Mouse (Mus musculus) urinary bladder, adult 18-20 months (tissue): ENCODE results near the gene Ube2d1.
A peak's percentile ranks its signal among the peaks of the same experiment; 100 is the strongest.

Experiments
- DNase-seq, 2 experiments: peaks; one replicate each; pipeline ENCODE4 v3.0.0; 2022; ENCODE audit warnings: low spot score in 2 of 2, mixed read lengths in 2 of 2

Ube2d1 gene

GRCm38 (mm10) chr10:71284511-71285125 lies 444 bp downstream of the Ube2d1 start:
- DNase-seq, result no peak

GRCm38 (mm10) chr10:71284131-71284510 lies 941 bp downstream of the Ube2d1 start:
- DNase-seq, result no peak

GRCm38 (mm10) chr10:71273008-71273739 lies 11.9 kb downstream of the Ube2d1 start:
- no peak for DNase-seq

- DNase-seq, result no peak
Measured at GRCm38 (mm10) chr10:71267973-71268372, 17.1 kb downstream of the Ube2d1 start.

- DNase-seq, result no peak
Measured at GRCm38 (mm10) chr10:71267511-71267910, 17.6 kb downstream of the Ube2d1 start.

- no peak for DNase-seq
Measured at GRCm38 (mm10) chr10:71265067-71265466, 20.0 kb downstream of the Ube2d1 start.

GRCm38 (mm10) chr10:71261637-71262036 lies 23.4 kb downstream of the Ube2d1 start:
- no peak for DNase-seq

- DNase-seq, result no peak
Measured at GRCm38 (mm10) chr10:71258943-71259342, 26.1 kb downstream of the Ube2d1 start.

- no peak for DNase-seq
Measured at GRCm38 (mm10) chr10:71258516-71258915, 26.5 kb downstream of the Ube2d1 start.

- no peak for DNase-seq
Measured at GRCm38 (mm10) chr10:71253147-71253546, 31.9 kb downstream of the Ube2d1 start.

GRCm38 (mm10) chr10:71252421-71252820 lies 32.6 kb downstream of the Ube2d1 start:
- DNase-seq, result no peak

- DNase-seq, result no peak
Measured at GRCm38 (mm10) chr10:71251846-71252245, 33.2 kb downstream of the Ube2d1 start.

GRCm38 (mm10) chr10:71251256-71251655 lies 33.8 kb downstream of the Ube2d1 start:
- DNase-seq, result no peak

- no peak for DNase-seq
Measured at GRCm38 (mm10) chr10:71250472-71250871, 34.6 kb downstream of the Ube2d1 start.

- no peak for DNase-seq
Measured at GRCm38 (mm10) chr10:71249086-71249880, 35.8 kb downstream of the Ube2d1 start.

GRCm38 (mm10) chr10:71246956-71247355 lies 38.1 kb downstream of the Ube2d1 start:
- no peak for DNase-seq

GRCm38 (mm10) chr10:71239479-71240120 lies 45.5 kb downstream of the Ube2d1 start:
- no peak for DNase-seq

- no peak for DNase-seq
Measured at GRCm38 (mm10) chr10:71238240-71238554, 46.9 kb downstream of the Ube2d1 start, which contains the start of gene Tfam. Tfam (minus strand) TSS chr10:71238280.

- peak; percentile 92 to 97 for DNase-seq
Measured at GRCm38 (mm10) chr10:71237516-71238239, 47.4 kb downstream of the Ube2d1 start.

- DNase-seq, result no peak
Measured at GRCm38 (mm10) chr10:71234071-71234470, 51.0 kb downstream of the Ube2d1 start.

- peak; percentile 60 to 82 for DNase-seq
Measured at GRCm38 (mm10) chr10:71225894-71226293, 59.2 kb downstream of the Ube2d1 start.
